Mouse (Mus musculus): ENCODE results near the gene Tas2r109.
"Not testable (repeated sequence)": the region's sequence is repeated elsewhere in the genome, so short reads cannot be mapped to it uniquely, and the experiment has no call there.

Tas2r109 gene

DNA sequence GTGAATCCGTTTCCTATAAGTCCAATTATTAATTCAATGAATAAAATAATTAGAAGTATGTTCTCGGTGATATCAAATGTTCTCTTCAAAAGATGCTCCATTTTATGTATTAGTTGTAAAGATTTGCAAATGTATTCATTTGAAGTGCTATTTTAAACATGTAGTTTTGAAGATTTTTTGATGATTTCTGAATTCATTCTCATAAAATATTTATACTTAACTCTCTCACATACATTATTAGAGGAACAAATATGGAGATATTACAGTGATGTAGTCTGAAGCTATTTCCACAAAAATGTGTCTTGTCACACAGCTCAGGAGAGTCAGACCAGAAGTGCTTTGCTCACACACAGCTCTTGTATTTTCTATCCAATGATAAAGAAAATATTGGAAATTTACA is at the start of gene Tas2r109:
TSS of gene Tas2r109 (minus strand) at position 101 of the 400 bp plus-strand sequence.
- DNase-seq (ENCODE audit: low spot score), result no peak

DNA sequence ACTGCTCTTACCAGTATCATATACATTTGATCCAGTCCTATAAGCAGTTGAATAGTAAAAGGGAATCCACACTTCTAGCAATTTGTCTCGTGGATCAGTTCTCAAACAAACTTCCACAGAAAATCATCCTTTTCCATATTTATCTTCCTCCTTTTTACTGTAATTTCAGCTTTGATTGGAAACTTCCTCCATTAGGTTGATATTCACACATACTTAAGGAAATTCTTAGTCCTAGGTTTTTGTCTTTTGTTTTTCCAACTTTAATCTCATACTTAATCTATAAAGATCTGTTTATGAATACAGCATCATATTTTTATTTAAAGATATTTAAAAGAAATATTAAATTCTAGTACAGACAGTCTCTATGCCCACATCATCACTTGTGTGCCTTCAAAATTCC is 22.9 kb downstream of the Tas2r109 start, which contains the start of gene Tas2r131:
TSS of gene Tas2r131 (minus strand) at position 101 of the 400 bp plus-strand sequence.
- no peak for DNase-seq (ENCODE audit: low spot score)

DNA sequence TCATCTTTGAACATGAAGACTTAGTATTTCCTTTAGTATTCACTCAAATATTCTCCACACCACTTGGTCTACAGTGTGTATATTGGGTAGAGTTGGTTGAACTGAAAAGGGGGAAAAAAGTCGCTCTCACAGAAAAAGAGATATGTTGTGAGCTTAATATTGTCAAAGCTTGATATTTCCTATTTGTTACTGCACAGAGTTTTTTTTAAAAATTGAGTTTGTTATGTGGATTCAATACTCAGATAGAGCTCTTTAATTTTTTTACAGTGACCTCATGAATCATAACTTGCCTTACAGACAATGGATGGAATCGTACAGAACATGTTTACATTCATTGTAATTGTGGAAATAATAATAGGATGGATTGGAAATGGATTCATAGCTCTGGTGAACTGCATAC is 30.0 kb downstream of the Tas2r109 start, which contains the start of gene Tas2r129:
TSS of gene Tas2r129 (plus strand) at position 301 of the 400 bp plus-strand sequence.
- no peak for DNase-seq (ENCODE audit: low spot score)

DNA sequence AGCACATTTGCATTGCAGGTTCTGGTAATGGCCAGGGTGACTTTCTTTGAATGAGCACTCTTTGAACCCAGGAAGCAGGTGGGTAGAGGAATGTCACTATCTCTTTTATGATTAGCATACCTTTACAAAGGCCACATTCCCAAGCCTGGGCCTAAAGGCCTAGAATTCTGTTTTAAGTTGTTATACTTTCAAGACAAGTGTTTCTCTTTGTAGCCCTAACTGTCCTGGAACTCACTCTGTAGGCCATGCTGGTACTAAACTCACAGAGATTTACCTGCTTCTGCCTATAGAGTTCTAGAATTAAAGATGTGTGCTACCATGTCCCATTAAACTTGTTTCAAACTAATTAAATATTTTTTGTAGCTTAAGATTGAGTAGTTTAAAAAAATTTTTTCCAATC is 39.4 kb downstream of the Tas2r109 start:
- DNase-seq (ENCODE audit: low spot score), result not testable (repeated sequence)

Data from layer of hippocampus, adult 9-10 months (tissue).